In the genomic region with DNA sequence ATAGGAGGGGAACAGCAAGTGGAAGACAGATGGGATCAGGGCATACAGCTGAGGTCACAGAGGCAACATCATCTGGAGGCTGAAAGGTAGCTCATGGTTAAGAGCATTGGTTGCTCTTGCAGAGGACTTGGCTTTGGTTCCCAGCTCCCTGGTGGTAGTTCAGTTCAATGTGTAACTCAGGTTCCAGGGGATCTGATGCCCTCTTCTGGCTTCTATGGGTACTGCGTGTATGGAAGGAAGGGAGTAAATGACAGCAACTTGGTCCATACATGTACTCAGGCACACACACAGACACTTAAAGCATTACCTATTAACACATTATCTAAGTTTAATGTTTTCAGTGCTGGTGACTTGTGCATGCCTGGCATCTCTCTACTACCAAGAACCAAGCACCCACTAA, we compare ENCODE assay signal across 11 mouse cellular contexts. TPM values are rescaled to one million over a fixed set of nuclear protein-coding genes. Genes with fewer than 3 reads are reported as not detected.
DNase-seq lines count a peak whose midpoint lies in the region; ATAC-seq and TF ChIP-seq lines count a peak whose summit lies in the region.
"Had no signal": no experiment of that assay in that cellular context is flagged by ENCODE, and none has a peak within 500 bp of the region (broad histone marks: within the 10 kb centered on the region; RNA-seq: fewer than 3 reads in every experiment).

No protein-coding gene starts in this region.

- DNase-seq in hindbrain, embryonic 10.5 days (ENCODE audit: low spot score), result no peak
- no peak for DNase-seq in testis, postnatal 10 days (ENCODE audit: low spot score)
- peak; percentile 43 for DNase-seq in splenic B cell, adult 2 months (ENCODE audit: low read depth, low spot score)
- no peak for DNase-seq in adrenal gland, postnatal 36 days
- no peak for DNase-seq in ovary, postnatal 10 days (ENCODE audit: low spot score)

- H3K4me1 ChIP-seq in hindbrain, embryonic 13.5 days (replicated peaks), result peaks cover 17% of the 10 kb centered on the region
- peaks cover 21% of the 10 kb centered on the region for H3K4me1 ChIP-seq in hindbrain, embryonic 10.5 days (replicated peaks)
- H3K4me1 ChIP-seq in testis, adult 2 months (ENCODE audit: control insufficient read depth, insufficient read depth, low read length), result no peaks in the 10 kb centered on the region

- WGBS in hindbrain, embryonic 13.5 days, result 93% methylated on average over 1 of the region's 1 CpGs
- WGBS in hindbrain, embryonic 10.5 days, result 98% methylated on average over 1 of the region's 1 CpGs

- H3K9ac ChIP-seq in hindbrain, embryonic 13.5 days, result no peak overlapping the region

- H3K9me3 ChIP-seq in hindbrain, embryonic 13.5 days, result no peaks in the 10 kb centered on the region
- H3K9me3 ChIP-seq in hindbrain, embryonic 10.5 days, result 0 out of 2 replicates have a peak, but pooled peaks cover 3% of the 10 kb centered on the region
- H3K9me3 ChIP-seq: embryonic facial prominence, embryonic 10.5 days had no signal

- no peak overlapping the region for H3K4me2 ChIP-seq in hindbrain, embryonic 13.5 days

- no peaks in the 10 kb centered on the region for H3K27me3 ChIP-seq in hindbrain, embryonic 13.5 days
- H3K27me3 ChIP-seq in hindbrain, embryonic 10.5 days (ENCODE audit: insufficient read depth, poor library complexity, severe bottlenecking), result no peaks in the 10 kb centered on the region
- H3K27me3 ChIP-seq in testis, adult 2 months (ENCODE audit: control insufficient read depth, insufficient read depth, low read length), result no peaks in the 10 kb centered on the region
- no peaks in the 10 kb centered on the region for H3K27me3 ChIP-seq in splenic B cell, adult 2 months (ENCODE audit: control insufficient read depth, insufficient read depth, low read length, poor library complexity, severe bottlenecking)
- H3K27me3 ChIP-seq: Patski had no signal

- peak; percentile 12; the same call in 1 of the 2 replicates for ATAC-seq in hindbrain, embryonic 13.5 days (ENCODE audit: low FRiP score)
- peak; percentile 61; the same call in 1 of the 2 replicates for ATAC-seq in erythroblast, adult 5-6 weeks (replicated peaks; ENCODE audit: low FRiP score, poor library complexity, severe bottlenecking)
- ATAC-seq: inflammation-experienced regulatory T-cells, adult 6 months; Patski had no signal

- H3K27ac ChIP-seq in hindbrain, embryonic 13.5 days, result peak overlapping the region; percentile 84; the same call in 1 of the 2 replicates
- H3K27ac ChIP-seq in hindbrain, embryonic 10.5 days, result no peak overlapping the region
- H3K27ac ChIP-seq in testis, adult 2 months (ENCODE audit: control insufficient read depth, insufficient read depth, low read depth, low read length), result no peak overlapping the region
- H3K27ac ChIP-seq: embryonic facial prominence, embryonic 10.5 days had no signal

- no peak for TF ChIP-seq POLR2A in testis, adult 2 months (IDR thresholded peaks at IDR 0.05; ENCODE audit: control insufficient read depth, low read depth, low read length)

- H3K36me3 ChIP-seq in hindbrain, embryonic 13.5 days, result no peaks in the 10 kb centered on the region
- H3K36me3 ChIP-seq in hindbrain, embryonic 10.5 days, result no peaks in the 10 kb centered on the region
- no peaks in the 10 kb centered on the region for H3K36me3 ChIP-seq in testis, adult 2 months (ENCODE audit: control insufficient read depth, insufficient read depth, low read length)
- no peaks in the 10 kb centered on the region for H3K36me3 ChIP-seq in splenic B cell, adult 2 months (ENCODE audit: control insufficient read depth, insufficient read depth, low read length, poor library complexity, severe bottlenecking)
- H3K36me3 ChIP-seq: embryonic facial prominence, embryonic 10.5 days had no signal

- H3K4me3 ChIP-seq in hindbrain, embryonic 13.5 days, result no peak overlapping the region
- H3K4me3 ChIP-seq in hindbrain, embryonic 10.5 days, result no peak overlapping the region
- no peak overlapping the region for H3K4me3 ChIP-seq in testis, adult 2 months (ENCODE audit: control insufficient read depth, low read depth, low read length)
- H3K4me3 ChIP-seq: embryonic facial prominence, embryonic 10.5 days had no signal

- TF ChIP-seq CTCF in testis, adult 2 months (IDR thresholded peaks at IDR 0.05; ENCODE audit: control insufficient read depth, insufficient read depth, insufficient replicate concordance, low read depth, low read length), result peak; percentile 12; the same call in 1 of the 2 replicates

RNA-seq across cellular contexts. Expression of a gene that starts 22.4 kb away (rescaled TPM):
- polyA plus RNA-seq in hindbrain, embryonic 13.5 days (2015; fragmentation: Nextera tagmentation; extraction: Ambion mirVana), result 152 and 153 TPM in 2 replicates
- polyA plus RNA-seq in hindbrain, embryonic 10.5 days (2016; fragmentation: Nextera tagmentation; extraction: Ambion mirVana), result 123 and 136 TPM in 2 replicates
- 81.8 and 89.7 TPM in 2 replicates for polyA plus RNA-seq in testis, adult 2 months (2012; rRNA removed)
- 1.9 and 4.6 TPM in 2 replicates for total RNA-seq in erythroblast, adult 5-6 weeks (2015; ENCODE audit: low replicate concordance)
- total RNA-seq in erythroblast, adult 5-6 weeks (2017; ENCODE audit: low replicate concordance), result 1.5 and 3.2 TPM in 2 replicates
- 10 to 100 TPM; 64.4 to 73.4 TPM for total RNA-seq in adrenal gland, postnatal 36 days (2021)
